Mouse (Mus musculus) heart, adult 2 months (tissue): ENCODE results near the gene Spsb1.

ENCODE experiments used
- CTCF ChIP-seq: fragments of 200-600 bp; IDR thresholded peaks from 2 replicates; pipeline ENCODE4 v1.8.1; 2022; ENCODE audit warnings: antibody characterized with exemption, mild to moderate bottlenecking, moderate library complexity
- POLR2A ChIP-seq: fragments of 200-500 bp; IDR thresholded peaks from 2 replicates; pipeline ENCODE4 v1.6.1; 2011; ENCODE audit warnings: mild to moderate bottlenecking, low read depth, low read length, control low read depth; ENCODE audit not compliant: insufficient read depth

GRCm38 (mm10) chr4:149930755-149931154 is 24.1 kb downstream of the Spsb1 start:
- TF ChIP-seq POLR2A (no peak), CTCF (no peak)
